Mouse (Mus musculus) ES-Bruce4 (cell line): ENCODE measurements at regions not wholly inside any gene's neighbourhood (a gene's known extent, or its start where the extent isn't known, plus 50 kb on each side); places are given as distances from the start of the nearest gene placed in this dataset.

ENCODE experiments used
- CTCF ChIP-seq: IDR thresholded peaks from one replicate; pipeline ENCODE4 v1.8.1; 2011; ENCODE audit warnings: low read depth, low read length
- EP300 ChIP-seq: IDR thresholded peaks from 2 replicates; pipeline ENCODE4 v1.6.1; 2011; ENCODE audit warnings: low read depth, low read length; ENCODE audit not compliant: insufficient read depth
- POLR2A ChIP-seq: IDR thresholded peaks from one replicate; pipeline ENCODE4 v1.8.1; 2011; ENCODE audit warnings: low read length; ENCODE audit not compliant: insufficient read depth

DNA sequence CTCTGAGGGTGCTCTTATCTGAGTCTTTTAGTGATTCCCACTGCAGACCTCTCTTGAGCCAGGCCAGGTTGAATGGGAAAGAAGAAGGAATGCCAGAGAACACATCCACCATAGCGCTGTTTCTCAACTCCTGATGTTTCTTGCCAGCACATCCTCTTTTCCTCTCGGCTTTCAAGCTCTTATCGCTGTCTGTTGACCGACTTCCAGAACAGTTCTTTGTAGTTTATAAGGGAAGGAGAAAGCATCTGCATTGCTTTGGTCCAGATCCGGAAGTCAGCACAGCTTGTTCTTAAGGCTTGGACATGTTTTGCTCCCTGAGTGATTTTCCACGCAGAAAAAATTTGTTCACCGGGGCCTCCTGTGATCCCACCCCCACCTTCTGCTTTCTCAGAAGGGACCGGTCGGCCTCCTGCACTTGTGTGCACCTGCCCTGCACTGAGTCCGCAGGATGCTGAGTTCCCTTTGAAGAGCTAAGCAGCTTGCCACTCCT is 183.7 kb downstream of the Bcl2l11 start:
- TF ChIP-seq EP300 (no peak), CTCF (no peak), POLR2A (no peak)
